Mouse (Mus musculus) adrenal gland, adult 2 months (tissue): ENCODE results near the gene Bbox1. TPM values are rescaled to one million over a fixed set of nuclear protein-coding genes. Genes with fewer than 3 reads are reported as not detected.

ENCODE experiments used
- DNase-seq: peaks from one replicate; pipeline ENCODE4 v3.0.0; 2021
- long read RNA-seq: library from polyadenylated mRNA; stranded (forward); transcript quantifications from one replicate; pipeline ENCODE4 v2.0.0, GENCODE M21; 2021
- polyA plus RNA-seq: library from polyadenylated mRNA; depleted of rRNA; stranded (reverse); fragments of >200 nt; gene quantifications from 2 replicates; pipeline ENCODE4 v1.2.3, GENCODE M21; 2012; rRNA removed
- total RNA-seq, 2 experiments: library from RNA; stranded (reverse); gene quantifications; 2 replicates each; pipeline ENCODE4 v1.2.3; 2021

The Bbox1 gene
- total RNA-seq (under 1 TPM in 1 of 2 experiments, not detected in 1; 0.14 TPM), polyA plus RNA-seq (not detected in 2 replicates)
- long read RNA-seq = 0 reads

DNA sequence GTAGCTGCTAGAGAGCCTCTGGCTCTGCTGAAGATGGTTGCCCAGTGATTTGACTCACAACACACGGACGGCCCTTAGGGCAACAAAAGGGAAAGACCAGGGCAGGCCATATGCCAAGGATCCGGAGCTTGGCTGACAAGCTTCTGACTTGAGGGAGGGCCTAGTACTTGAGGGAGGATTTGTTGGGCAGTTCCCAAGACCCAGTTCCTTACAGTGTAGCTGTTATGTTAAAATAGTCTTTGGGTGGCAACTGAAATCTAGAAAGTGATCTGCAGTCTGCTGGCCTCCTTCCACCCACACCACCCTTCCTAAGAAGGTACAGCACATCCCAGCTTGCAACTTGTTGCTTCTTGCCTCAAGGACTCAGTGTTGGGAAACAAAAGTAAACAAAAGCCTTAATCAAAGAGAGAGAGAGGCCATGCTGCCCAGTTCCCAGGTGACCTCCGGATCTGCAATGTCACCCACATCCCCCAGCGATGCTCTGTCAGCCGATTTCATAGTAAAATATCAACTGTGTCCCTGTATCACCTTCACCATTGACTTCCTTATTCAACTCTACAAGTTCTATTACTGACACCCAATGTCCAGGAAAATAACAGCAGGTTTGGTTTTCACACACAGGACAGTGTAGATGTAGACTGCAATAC is at the start of gene Bbox1:
Bbox1 (minus strand) TSS at position 52 of the 647 bp plus-strand sequence.
- DNase-seq = peak; percentile 31

DNA sequence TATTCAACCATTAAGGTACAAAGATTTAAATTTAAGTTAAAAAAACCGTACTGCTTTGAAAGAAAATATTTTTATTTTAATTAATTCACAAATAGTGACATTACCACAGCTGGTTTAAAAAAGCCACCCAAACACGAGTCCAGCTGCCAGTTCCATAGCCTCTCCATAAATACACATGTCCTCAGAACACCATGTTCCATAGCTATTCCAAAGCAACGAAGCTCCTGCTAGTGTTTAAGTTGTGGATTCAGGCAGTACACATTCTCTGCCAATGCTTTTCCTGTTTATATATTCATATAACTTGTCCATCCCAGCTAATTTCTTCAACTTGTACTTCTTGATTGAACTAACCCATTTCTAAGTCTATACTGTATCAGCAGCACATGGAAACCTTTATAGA is 49.5 kb upstream of the Bbox1 start:
- DNase-seq = no peak

DNA sequence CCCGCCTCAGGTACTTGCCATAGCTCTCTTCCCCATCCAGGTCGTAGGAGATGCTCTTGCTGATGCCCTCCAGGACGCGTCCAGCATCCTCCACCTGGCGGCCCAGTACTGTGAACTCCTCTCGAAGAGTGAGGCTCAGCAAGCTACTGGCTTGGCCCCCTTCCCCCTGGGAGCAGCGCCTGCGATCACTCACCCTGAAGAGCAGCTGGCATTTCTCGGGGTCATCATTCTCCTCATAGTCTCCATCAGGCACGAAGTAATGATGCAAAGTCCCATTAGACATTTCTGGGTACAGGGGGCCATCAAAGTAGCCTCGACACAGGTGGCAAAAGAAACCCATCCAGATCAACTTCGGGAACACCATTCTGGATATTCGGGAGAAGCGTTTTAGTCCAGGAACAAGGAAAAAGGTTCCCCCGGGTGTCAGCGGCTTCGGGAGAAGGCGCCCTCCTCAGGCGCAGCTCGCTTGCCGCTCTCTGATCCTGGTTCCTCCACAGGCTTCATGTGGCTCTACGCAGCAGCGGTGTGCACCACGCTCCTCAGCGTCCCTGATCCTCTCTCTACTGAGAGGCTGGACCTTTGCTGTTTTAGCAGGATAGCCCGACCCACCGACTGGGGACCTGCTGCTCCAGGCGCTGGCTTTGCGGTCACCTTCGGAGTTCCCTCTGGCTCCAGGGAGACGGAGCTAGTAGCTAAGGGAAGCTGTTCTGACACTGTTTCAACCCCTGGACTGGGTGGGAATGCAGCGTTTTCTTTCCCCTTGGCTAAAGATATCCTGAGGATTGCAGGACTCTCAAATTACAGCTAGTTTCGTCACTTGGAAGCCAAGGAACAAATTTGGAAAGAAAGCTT is 48.3 kb upstream of the Bbox1 start, which contains the start of gene Fibin:
Fibin (minus strand) TSS at position 752 of the 852 bp plus-strand sequence.
- DNase-seq = peak; percentile 50

DNA sequence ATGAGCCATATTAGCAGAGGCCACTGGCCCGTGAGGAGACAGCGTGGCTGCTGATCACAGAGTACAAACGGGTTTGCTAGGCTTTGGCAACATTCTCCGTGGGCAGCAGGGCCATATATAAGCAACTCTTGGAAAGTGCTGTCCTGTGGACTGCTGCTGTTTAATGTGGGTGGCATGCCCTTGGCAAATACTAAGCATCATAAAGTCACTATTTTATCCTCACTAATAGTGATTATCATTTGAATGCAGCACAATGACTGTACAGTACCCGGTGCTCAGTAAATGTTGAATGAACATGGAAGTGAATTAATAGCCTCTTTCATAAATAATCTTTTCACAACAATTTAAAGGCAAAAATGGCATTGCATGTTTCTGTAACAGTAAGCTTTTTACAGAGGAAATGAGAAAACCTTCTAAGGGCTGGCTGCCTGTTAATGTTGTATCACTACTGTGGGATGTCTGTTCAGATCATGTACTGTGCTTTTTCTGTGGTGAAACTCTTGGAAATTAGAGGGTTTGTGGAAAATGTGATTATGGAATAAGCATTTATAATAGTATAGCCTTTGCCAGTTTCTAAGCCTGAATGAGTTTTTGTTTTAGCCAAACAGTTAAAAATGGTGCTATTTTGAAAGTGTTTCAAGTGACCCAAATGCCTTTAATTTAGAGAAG is 39.1 kb upstream of the Bbox1 start:
- DNase-seq = no peak

DNA sequence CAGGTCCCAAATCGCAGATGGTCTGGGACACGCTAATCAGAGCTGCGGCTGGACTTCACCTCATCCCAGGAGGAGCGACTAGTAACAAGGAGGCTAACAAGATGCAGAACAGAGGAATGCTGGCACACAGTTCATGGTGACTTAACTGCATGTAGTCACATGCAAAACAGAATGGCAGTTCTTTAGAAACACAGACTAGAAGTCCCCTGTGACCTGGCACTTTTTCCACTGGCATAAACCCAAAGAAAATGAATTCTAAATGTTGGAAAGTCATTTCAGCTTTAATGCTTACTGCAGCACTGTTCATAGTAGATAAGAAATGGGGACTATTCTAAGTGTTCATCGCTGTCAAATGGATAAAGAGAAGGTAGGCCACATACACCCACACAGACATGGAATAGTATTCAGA is 37.5 kb upstream of the Bbox1 start:
- no peak for DNase-seq

DNA sequence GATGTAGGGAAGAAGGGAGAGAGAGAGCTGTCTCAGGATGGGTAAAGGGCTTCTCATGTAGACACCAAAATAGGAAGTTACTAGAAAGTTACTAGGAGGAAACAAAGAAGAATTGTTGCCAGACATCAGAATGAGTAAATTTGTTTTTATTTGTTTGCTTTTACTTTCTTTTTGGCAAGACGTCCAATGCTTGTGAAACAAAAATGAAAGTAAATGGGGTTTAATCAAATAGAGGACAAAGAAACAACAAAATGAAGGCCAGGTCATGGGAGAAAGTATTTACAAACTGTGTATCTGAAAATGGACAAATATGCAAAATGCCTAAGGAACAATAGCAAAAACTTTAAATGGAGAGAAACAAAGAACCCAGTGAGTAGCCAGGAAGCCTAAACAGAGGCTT is 37.0 kb upstream of the Bbox1 start:
- DNase-seq = no peak

DNA sequence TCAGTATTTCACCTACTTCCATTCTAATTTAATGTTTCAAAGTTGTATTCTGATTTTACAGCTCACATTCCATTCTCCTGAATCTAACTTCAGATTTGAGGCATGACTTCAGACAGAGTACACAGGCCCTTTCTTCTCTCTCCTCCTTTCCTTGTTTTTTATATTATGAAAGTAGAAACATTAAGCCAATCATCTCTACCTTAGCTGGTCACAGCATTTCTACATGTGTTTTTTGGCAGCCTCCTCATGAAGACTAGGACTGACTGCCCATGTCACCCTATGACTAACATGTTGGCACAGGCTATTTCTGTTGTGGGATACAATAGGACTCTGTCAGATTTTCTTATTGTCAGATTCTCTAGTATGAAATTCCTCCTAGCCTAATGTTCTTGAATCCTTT is 14.6 kb upstream of the Bbox1 start:
- no peak for DNase-seq

DNA sequence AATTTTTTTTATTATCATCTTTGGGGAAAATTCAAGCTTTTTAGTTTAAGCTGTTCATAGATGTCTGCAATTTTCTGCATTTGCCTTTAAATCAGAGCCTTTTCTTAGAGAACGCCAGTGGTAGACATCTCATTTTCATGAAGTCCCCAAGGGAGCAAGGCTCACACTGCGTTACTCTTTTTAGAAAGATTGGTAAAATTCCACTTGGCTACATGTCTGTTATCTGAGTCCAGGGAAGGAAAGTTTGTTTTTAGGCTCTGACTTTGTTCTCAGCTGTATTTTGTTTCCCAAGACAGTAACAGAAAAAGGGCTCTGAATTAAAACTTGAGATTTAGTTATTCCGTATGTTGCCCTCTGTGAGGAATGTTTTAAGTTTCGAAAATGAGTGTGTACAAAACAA is 5.6 kb upstream of the Bbox1 start:
- no peak for DNase-seq

DNA sequence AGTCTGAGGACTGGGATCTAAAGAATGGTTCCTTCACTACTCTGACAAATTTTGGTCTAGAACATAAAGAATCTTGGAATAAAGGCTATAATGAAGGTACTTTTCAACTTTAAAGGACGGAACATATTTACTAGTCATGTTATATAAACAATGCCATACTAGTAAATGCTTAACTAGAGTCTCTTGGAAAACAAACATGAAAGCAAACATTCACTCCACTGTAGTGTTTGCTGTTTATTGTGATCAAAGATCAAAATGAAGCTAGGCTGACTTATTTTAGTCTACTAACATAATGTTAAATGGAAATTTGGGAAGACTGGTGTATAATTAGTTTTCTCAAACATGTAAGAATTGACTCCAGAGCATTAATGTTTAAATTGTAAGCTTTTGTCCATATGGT is 4.9 kb upstream of the Bbox1 start:
- DNase-seq = no peak

DNA sequence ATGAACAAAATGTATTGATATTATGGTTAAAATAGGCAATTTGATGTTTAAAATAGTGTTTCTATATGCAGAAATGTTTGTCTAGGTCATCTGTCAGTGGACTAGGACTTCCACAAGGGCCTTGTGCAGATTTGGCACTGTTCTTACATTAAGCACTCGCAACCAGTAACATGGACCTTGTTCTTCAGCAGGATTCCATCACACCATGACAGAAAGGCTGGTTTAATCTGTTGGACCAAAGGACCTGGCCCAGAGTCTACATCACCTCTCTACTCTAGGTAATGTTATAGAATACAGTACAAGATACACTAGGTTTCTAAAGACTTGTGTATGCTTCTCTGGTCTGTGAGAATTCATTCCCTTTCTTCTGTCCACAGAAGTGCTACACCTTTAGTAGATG is 4.4 kb upstream of the Bbox1 start:
- no peak for DNase-seq

DNA sequence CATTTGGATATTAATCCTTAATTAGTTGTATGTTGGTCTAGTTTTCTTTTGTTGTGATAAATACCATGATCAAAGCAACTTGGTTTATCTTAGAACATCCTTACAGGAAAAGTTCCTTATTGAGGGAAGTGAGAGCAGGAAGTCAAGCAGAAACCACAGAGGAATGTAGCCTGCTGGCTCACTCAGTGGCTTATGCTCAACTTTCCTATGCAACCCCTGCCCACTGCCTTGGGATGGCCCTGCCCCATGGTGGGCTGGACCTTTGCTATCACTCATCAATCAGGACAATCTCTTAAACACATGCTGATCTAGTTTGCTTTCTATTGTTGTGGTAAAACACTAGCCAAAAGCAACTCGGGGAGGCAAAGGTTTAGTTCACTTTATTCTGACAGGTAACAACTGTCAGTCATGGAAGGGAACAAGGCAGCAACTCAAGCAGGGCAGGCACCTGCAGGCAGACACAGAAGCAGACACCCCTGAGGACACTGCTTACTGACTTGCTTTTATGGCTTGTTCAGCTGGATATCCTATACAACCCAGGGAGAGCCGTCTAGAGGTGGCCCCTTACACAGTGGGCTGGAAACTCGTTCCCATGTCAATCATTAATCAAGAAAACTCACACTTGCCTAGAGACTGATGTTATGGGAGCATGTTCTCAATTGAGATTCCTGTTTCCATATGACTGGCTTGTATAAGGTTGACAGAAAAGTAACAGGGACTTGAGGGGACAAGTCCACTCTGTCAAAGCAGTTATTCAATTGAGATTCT is 1.9 kb upstream of the Bbox1 start:
- no peak for DNase-seq

DNA sequence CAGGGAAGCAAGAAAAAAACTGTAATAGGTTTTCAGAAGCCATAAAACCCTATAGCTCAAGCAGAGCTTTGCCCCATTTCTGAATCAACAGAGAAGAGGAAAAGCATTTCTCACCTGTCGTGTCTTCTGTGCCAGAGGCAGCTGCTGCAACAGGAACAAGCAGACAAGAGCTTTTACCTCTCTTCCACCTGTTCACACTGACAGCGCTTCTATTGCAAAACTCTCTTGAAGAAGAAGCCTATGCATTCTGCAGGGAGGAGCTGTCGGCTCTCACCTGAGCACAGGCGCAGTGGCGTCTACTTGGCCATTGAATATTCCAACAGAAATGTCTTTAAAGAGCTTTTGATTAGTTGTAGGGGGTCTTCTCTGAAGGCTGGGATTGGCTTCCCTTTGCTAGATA is 286 bp downstream of the Bbox1 start:
- DNase-seq = no peak

DNA sequence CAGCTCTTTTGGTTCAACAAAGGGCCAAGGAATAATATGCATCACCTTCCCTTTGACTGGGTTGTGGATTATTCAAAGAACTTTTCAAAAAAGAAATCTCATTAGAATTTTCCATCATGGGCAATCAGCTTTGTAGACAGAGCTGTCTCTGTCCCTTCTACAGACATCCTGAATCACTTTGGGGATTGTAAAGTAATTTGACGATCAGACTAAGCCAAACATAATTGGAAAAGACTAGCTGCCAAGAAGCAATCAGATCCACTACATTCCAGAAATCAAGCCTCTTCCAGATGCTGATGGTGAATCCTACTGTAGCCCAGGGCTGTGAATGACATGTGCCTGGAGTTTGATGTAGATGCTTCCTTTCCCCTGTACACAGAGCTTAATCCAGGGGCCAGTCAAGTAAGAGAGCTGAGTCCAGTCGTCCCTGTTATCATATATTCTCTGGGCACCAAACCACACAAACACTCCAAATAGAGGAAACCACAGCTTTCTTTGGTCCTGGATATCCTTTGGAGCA is 995 bp downstream of the Bbox1 start:
- no peak for DNase-seq

DNA sequence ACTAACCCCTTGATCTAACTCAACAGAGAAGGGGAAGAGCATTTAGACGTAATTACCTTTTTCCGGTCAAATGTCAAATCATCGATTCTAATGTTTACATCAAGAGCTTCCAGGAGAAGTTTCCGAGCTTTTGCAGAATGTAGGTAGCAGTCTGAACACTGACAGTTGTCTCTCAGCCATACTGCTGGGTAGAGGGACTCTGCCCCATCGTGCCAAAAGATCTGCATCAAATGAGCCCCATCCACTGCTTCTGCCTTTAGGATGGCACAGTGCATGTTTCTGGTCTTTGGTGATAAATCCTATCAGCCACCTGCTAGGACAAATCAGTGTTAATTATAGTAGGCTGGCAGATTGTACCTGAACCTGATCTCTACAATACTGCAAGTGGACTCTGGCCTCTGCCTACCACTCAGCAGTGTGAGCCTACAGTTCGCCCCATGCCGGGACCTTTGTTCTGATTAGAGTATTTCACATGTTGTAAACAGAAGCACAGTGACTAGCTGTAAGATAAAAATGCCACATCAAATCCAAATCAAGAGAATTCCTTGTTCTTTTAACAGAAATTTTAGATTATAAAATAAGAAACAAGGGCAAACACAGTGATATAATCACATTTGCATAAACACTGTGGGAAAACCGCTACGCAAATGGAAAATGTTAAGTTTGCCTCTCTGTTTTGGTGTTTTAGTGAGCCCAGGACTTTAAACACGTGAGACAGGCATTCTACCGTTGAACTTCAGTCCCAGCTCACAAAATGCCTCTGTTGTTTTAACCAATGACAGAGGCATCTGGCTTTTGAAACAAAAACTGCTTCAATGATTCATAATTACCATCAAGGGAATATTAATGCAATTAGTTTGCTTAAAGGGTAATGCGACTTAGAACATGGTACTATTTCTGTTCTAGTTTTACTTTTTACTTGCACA is 8.7 kb downstream of the Bbox1 start:
- DNase-seq = no peak

DNA sequence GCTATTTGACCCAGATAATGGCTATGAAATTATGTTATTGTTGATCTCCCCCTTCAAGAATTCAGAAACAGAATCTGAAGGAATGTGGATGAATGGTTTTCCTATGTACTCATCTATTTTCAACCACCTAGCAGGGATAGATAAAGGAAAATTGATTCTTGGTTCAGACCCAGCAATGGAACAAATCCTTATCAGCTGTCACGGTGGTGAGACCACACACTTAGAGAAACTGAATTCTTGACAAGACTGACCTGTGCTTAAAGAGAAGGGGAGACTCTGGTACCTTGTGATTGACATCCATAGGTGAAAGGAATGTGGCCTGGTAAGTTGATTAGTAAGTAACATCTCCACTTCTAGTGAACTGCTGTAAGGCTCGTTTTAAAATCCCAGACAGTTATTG is 12.1 kb downstream of the Bbox1 start:
- no peak for DNase-seq

DNA sequence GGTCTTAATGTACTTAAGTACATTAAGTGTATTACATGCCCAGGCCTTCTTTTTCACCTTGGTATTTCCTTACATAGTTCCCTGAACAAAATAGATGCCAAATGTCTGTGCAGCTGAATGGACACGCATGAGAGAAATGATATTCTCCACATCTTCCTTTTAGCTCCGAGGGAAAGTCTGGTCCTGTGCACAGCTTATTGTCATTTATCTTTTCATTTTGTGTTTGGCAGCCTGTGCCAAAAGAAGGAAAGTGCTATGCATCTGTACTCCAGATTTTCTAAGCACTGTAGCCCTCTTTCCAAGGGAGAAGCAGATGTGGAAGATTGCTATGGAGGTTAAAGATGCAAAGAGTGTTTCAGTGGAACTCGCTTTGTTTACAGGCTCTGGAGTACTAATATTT is 13.0 kb downstream of the Bbox1 start:
- DNase-seq = no peak

DNA sequence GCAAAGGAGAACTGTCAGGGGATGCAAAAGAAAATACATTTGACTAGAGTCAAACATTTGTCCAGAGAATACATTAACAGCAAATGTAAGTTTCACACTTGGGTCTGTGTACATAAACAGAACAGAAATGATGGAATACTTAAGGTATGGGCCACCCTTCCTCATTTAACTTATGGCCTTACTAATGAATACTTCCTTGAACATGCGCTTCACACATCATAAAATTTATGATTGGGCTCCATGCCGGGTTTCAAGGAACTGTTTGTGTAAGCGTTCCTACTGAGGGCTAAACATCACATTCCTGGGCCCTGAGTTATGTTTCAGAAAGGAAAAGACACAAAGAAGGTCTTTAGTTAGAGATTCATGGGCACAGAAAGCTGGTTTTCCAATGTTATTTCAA is 19.4 kb downstream of the Bbox1 start:
- DNase-seq = no peak

DNA sequence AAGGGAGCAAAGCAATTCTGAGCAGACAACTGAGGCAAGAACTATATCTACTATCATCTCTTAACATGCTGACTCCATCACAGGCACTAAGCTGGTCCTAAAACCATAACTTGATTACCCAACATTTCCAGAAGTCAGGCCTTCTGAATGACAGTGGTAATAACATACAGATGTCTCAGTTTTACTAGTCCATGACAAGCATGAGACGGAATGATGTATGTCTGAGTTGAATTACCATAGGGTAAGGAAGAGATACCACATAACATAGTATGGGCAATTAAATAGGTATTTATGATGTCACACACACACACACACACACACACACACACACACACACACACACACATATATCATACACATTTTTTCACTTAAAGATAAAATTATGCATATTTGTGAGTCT is 26.4 kb downstream of the Bbox1 start:
- DNase-seq = no peak

DNA sequence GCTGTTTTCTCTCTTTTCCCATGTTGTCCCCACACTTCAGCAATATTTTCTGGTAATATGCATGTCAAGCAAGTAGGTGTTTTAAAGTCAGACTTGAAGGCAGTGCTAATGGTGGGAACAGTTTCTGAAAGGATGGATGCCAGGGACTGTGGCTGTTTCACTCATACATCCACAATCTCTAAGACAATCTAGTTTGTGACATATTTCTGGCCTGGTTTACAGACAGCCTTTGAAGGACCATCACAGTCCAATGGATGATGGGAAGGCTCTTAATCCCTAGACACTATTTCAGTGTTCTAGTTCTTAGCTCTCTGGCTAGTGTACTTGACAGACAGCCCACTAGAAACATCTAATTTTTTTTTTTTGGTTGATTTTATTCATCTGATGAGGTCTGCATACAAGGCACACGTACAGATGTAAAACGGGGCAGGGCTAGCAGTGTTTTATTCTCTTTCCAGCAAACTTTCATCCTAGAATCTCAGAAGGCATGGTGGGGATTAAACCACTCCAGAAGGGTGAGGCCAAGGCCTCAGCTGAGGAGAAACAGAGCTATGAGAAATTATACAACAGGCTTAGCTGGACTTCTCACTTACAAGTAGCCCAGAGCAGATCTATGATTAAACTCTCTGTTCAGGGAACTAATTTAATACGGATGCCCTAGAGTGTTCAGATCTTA is 28.4 kb downstream of the Bbox1 start:
- no peak for DNase-seq

DNA sequence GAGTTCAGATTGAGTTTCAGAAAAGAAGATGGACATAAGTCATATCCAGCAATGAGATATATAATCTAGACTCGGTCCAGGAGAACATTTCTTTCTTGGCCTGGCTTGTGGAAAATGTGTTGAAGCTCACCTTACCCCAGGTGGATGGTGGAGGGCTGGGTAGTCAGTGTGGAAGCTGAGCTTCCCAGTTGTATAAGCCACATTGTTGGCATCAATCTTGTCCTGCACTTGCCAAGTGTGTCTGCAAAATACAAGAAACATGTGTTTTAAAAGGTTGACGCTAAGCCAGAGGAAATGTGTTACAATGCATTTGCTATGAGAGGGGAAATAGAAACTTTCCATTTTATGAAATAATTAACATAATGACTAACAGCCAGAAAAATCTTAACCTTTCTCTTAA is 38.9 kb downstream of the Bbox1 start:
- DNase-seq = no peak
